Mouse (Mus musculus) testis, postnatal 10 days (tissue): ENCODE results near the gene Reps2.

ENCODE experiments used
- DNase-seq: peaks from one replicate; pipeline ENCODE4 v3.0.0; 2021; ENCODE audit warnings: low spot score

The Reps2 gene

DNA sequence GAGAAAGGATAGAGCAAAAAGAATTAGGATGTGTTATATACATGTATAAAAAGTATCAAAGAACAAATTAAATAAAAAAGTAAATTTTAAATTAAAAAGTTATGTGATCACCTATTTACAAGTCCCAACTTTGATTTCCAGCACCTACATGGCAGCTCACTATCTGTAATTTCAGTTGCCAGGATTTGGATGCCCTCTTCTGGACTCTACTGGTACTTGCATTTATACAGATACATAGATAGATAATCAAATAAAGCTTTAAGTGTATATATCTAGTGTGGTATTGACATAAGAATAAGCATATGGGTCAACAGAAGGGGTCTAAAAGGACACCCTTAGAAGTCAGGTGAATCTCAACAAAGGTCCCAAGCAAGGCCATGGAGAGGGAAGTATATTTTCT is 155.7 kb downstream of the Reps2 start:
- no peak for DNase-seq

DNA sequence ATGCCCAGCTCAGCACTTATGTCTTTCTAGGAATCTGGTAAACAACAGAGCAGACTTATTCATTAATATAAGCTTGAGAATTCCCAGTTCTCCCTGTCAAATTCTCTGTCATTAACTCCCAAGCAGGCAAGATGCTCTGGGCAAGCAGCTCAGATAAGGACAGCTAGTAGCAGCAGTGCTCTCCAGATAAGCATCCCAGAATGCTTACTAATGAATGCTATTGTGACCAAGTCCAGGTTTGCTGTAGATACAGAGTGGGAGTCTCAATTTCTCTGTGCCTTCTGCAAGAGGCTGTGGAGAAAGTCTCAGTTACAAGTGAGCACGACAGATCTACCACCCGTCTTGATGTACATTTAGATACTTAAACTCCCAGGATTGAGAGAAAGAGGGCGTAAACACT is 173.2 kb downstream of the Reps2 start:
- no peak for DNase-seq

DNA sequence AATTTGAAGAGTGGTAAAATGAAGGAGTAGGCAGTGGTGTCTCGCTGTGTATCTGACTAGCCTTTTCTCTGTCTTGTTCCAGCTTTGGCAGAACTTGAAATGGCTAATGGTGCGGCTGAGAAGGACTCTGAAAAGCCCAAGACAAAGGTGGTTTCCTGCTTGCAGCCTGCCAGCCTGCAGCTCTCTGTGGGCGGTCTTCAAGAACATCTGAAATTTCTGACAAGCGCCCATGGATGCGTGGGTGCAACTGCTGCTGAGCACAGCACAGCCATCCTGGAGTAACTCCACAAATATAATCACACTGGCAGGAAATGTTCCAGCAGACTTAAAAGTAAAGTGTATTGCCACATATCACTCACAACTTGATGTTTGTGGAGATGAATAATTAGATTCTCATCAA is 181.3 kb downstream of the Reps2 start:
- DNase-seq, result no peak

DNA sequence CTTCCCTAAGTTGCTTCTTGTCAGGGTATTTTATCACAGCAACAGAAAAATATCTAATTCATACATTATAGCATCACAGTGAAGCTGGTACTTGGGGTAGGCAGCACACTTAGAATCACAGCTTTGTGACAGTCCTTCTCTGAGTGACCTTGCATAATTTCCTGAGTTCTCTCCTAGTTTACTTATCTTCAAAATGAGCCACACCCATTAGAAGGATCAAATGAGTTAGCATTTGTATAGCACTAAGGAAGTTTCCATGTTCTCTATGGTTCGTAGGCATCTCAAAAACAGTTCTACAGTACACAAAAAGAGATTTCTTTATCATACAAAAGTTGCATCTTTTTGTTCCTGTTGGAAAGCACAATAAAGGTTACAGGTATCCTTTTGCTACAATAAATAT is 187.0 kb downstream of the Reps2 start:
- no peak for DNase-seq

DNA sequence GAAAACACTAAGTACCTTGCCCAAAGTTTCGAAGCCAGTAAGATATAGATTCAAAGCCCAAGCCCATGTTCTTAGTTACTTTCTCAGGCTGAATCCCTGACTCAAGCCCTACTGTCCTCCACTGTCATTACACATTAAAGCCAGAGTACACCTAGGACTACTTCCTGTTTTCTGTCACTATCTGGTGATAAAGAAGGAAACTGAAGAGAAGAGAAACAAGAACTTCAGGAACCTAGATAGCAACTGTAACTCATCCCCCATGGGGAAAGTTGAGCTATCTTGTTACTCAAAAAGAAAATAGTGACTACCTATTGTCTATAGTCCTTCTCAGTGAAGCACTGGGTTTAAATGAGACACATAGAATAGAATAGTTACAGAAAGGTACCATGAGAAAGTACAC is 188.1 kb downstream of the Reps2 start:
- DNase-seq, result no peak

DNA sequence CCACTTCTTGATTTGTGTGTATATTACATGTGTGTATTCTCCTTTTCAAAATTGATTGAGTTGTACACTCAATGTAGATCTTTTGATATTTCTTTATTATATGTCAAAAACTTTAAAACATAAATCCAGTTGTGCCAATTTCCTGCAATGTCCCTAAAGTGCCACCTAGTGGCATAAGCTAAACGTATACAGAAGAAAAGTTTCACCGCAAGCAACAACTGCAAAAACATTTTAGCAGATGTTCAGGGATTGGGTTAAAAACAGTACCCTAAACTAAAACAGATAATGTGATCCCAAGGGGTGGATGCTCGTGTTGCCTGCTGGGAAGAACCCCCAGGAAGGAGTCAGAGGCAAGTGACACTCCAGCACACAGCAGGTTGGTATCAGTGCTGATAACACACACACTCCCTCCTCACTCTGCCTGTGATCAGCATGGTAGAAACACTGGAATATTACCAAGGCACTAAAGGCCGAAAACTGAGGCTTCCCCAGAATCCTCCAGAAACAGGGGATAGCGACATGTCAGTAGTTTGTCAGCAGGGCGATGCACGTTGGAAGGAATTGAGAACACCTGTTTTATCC is 189.5 kb downstream of the Reps2 start:
- no peak for DNase-seq

DNA sequence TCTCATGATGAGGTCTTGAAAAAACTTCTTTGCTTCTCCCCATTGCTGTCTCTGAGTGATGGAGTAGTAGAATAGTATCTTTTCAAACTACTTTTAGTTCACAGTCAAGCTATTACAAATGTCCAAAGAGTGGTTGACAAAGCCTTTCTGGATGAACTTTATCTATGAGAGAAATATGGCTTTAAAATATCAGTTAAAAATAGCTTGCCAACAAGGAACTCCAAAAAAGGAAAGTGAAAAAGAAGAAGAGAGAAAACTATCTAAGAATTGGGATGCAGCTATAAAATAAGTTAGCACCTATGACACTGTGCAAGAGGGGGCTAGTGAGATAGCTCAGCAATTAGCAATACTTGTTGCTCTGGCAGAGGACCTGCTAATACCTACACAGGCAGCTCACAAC is 190.8 kb downstream of the Reps2 start:
- DNase-seq, result no peak

DNA sequence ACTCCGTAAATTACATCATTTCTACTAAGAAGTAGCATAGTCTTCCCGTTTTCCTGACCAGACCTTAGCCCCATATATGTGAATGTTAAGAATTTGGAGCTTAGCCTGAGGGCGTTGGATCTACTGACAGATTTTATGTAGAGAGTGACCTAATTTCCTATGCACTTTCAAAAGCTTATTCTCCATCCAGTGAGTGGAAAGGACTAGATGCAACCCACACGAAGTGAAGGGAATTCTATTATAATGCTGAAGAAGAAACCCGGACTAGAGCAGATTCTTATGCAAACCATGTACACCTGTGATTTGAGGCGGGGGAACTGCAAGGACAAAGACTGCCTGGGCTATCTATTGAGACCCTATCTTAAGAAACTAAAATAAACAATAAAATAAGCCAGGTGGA is 195.5 kb downstream of the Reps2 start:
- DNase-seq, result no peak

DNA sequence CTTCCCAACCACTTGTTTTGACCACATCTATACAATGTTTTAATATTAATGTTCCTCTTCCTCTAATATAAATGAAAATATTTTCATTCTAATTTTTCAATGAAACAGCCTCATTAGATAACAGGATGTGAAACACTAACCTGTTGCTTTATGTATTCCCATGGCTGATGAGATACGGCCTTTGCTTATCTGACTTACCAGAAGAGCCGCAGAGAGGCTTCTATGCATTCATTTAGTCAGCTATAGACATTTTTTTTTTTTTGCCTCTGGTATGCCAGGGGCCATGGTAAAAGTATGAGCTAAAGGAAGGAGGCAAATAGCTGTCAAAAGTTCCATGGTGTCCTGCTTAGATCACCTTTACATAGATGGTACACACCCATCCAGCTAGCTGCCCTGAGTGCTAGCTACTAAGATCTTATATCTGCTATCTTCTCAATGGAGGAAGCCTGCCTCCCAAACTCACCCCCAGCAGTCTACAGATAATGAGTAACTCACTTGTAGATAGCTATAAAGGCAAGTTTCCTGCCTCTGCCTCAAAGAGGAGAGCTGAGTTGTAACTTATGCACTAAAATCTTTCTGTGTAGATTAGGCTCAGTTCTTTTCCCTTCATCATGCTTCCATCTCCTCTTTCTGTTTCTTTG is 196.7 kb downstream of the Reps2 start:
- DNase-seq, result no peak

DNA sequence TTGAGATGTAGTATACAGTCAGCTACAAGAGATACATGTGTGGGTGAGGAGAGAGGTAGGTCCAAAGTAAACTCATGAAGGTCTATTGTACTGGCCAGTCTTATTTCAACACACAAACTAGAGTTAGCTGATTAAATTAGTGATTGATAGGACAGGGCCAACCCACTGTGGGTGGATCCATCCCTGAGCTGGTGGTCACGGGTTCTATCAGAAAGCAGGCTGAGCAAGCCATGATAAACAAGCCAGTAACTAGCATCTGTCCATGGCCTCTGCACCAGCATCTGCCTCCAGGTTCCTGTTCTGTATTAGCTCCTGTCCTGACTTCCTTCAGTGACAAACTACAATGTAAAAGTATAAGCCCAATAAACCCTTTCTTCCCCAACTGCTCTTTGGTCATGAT is 200.1 kb downstream of the Reps2 start:
- no peak for DNase-seq

DNA sequence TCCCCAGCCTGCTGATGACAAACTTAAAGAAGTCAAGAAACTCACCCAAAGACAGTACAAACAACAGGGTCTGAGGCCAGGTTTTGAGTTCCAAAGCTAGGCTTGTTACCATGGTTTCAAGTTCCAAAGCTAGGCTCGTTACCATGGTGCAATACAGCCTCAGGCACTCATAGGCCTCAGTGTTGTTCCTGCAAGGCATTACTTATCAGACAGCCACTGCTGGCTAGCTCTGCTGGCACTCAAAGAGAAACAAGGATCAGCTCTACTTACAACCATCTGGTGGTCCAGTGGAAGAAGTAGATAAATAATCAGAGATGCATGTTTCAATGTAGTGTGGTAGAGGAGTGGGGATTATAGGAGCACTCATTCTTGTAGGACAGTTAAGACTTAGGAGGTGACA is 200.5 kb downstream of the Reps2 start:
- DNase-seq, result no peak

DNA sequence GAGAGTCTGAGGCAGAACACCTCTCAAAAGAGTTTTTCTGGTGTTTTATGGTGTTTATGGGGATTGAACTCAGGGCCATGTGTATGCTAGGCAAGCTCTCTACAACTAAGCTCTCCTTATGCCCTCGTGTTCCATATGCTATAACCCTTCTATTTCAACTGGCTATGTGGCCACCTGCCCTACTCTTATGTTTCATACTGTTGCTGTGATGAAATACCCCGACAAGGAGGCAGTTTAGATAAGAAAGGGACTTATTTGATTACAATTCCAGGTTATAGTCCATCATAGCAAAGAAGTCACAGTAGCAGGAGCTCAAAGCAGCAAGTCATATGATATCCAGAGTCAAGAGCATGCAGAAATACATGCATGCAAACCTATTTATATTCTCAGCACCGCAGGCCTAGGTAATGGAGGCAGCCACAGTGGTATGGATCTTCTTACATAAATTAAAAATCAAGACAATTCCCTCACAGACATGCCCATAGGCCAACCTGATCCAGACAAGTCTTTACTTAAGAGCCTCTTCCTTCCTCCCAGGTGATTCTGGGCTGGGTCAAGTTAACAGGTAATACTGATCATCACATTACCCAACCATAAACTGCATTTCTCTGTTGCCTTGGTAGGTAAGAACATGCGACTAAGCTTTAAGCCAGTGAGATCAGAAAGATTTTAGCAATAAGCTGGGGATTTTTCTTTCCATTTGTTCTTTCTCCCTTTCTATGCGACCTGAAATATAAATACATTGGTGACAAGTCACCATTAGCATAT is 210.5 kb downstream of the Reps2 start:
- DNase-seq, result no peak

DNA sequence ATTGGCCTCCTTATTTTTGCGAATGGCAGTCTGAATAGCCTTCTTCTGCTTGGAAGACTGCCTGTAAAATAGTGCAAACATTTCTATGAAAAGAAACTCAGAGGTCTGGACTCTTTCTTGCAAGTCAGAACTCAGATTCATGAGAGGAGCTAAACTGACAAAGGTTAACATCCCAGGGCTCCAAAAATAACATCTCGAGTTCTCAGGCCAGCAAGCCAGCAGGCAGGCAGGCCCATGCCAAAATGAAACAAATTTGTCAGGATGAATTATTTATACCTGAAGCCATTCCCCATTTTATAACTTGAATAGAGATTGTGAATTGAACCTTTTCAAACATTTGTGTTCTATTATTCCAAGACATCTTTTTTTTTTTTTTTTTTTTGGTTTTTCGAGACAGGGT is 215.8 kb downstream of the Reps2 start:
- no peak for DNase-seq

DNA sequence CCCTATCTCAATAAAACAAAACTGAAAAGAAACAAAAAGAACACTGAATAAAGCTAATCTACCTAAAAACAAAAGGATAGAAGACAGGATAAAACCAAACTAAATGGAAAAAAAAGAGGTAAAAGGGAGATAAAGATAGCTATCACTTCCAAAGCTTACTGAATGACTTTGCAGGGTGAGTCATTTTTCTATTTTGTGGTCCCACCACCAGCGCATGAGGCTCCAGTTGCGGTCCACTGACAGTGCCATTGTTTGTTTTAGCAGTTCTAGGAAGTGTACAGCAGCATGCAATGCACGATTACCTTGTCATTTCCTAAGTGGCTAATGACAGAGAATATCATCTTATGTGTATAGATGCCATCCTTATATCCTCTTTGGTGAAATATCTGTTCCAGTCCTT is 224.0 kb downstream of the Reps2 start:
- no peak for DNase-seq

DNA sequence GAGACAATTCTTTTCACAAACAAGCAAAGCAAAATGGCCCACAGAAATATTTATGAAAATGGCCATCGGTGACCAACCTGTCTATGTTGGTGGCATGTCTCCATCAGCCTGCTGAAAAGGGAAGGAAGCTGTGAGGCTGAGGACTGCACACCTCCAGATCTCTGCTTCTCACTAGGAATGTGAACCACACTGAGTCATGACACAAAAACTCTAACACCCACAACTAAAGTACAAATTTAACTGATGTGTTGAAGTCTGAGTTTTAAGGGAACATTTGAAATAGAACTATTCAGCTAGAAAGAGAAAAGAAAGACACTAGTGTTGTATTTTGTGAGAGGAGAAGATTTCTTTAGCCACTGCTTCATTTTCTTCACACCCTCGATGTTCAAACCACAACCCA is 230.3 kb downstream of the Reps2 start:
- no peak for DNase-seq

DNA sequence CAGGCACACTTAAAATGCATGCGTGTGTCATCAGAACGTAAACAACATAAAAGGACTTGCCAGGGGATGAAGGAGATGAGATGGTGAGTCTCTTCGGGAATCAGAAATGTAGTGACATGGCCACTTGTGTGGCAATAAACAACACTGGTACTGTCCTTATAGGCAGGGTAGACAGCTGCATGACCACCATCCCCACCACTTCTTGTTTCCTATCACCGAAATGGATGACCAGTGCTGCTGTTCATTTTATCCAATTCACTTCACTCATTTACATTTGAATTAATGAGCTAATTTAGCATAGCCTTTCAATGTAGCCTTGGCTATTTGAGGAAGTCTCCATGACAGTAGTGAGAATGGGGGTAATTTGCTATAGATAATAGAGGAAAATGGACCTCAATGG is 236.2 kb downstream of the Reps2 start:
- DNase-seq, result no peak

DNA sequence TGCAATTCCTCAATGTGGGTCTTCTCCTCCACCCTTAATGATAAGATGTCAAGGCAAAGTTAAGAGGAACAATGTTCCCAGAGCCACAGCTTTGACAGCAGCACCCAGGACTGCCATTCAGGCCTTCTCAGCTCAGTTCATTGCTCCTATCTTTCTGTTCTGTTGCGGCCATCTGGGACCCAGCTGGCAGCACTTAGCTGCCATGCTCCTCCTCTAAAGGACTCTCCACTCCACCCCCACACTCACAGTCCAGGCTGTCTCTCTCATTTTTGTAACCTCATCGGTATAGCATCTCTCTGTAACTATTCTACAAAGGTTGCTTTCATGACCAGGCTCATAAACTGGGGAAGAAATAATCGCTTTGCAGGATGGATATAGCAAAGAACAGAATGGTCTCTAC is 241.0 kb downstream of the Reps2 start:
- DNase-seq, result no peak

DNA sequence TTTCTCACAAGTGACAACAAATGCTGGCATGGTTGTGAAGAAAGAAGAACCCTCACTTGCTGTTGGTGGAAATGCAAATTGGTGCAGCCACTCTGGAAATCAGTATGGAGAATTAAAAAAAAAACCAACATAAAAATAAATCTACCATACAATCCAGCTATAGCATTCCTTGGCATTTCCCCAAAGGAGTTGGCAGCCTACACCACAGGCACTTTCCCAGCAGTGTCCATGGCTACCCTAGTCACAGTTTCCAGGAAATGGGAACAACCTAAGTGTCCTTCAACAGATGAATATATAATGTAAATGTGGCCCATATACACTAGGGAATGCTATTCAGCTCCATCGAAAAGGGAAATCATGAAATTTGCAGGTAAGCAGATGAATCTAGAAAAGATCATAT is 262.7 kb downstream of the Reps2 start:
- no peak for DNase-seq

DNA sequence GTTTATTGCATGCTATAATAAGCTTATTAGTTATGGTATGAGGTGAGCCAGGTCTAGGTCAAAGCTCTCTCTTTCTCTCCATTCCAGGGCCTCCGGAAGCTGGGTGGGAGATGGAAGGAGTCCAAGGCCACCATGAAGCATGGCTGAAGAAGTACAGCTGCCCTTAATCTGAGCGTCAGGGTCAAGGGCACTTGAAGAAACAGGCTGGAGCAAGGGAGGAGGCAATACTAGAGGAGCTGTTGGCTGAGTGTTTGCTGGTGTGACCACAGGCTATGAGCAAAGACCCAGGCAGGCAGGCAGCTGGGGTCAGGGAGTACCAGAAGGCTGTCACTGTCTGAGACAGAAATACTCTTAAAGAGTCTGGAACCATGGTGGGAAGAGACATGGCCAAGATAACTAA is 280.2 kb downstream of the Reps2 start:
- peak; percentile 57 for DNase-seq
